Mouse (Mus musculus): ENCODE results near the gene 1700024P04Rik.
"Not testable (repeated sequence)": the region's sequence is repeated elsewhere in the genome, so short reads cannot be mapped to it uniquely, and the experiment has no call there.

1700024P04Rik gene

DNA sequence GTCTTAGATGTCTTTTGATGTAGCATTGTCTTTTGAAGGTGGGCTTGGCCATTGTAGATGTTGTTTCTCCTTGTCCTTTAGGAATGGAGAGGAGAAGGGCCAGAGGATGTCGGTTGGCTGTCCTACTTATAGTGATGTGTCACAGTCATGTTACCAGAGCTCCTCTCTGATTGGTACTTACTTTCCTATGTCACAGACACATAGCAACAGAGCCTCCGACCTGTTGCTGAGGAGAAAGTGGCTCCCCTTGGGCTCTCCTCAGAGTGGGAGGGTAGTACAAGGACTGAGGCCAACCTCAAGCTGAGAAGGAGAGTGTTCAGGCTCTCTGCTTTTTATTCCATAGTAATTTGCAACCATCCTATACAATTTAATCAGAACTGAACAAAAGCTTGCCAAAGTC, at the start of gene 1700024P04Rik:
Gene 1700024P04Rik (minus strand): TSS at position 101 of the 400 bp plus-strand sequence.
- no peak for DNase-seq (ENCODE audit: extremely low spot score)

DNA sequence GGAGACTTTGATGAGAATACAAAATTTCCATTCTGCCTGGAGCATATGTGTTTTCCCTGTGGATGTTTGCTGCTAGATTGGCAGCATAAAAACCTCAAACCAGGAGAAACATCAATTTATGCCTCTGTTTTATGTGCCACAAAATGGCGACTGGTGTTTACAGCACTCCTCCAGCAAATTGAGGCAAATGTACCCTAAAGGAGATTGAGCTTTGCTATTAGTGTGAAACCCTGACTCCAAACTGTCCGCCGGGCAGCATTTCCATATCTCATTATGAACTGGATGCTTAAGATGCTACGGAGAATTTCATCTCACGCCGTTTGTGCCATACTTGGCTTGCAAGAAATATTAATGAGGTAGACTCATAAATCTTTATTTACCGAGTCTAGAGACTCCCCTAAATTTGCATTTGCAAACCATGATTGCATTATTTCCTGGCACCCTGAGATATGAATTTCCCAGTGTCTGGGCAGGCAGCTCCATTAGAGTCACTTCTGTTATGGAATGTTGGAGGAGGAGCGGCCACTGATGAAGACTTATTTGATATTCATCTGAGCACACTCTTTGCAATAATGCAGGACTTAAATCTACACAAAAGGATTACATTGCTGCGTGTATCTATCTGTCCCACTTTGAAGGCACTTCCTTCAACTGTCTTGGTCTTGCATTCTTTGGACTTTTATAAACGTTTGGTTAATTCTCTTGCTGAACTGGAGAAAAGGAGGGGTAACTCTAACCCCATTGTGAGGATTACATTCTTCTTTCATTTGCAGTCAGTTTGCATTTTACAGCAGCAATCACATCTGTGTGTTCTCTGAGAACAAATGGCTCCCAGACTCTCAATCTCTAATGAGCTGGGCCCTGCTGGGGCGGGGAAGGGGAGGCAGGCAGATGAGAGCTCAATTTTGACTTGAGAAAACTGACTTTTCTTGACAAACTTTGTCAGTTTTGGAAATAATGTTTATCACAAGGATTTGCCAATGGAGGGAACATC, 47.2 kb upstream of the 1700024P04Rik start:
- no peak for DNase-seq (ENCODE audit: extremely low spot score)

DNA sequence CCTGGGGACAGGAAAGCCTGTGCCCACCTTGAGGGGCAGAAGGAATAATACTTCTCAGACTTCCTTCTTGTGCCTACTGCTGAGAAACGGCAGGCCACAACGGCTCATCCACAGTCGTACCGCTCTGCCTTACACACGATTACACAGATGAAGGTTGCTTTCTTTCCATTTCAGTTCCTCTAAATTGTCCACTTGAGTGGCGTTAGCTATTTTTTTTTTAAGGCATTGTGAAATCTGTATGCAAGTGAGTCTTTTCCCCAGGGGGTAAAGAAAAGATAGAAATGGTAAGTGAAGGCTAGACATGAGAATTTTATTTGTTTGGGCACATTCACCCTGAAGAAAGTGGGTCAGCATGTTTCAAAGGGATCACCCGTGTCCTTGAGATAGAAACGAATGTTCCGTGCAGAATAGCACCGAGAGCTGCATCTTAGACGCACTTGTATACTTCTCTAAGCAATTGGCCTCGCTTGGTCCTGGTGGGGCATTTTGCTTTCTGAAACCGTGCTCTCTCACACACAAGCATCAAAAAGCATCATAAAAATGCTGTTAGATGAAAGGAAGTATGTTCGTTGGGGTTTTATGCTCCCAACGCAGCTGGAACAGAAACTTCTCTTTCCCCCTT, 46.3 kb upstream of the 1700024P04Rik start:
- no peak for DNase-seq (ENCODE audit: extremely low spot score)

DNA sequence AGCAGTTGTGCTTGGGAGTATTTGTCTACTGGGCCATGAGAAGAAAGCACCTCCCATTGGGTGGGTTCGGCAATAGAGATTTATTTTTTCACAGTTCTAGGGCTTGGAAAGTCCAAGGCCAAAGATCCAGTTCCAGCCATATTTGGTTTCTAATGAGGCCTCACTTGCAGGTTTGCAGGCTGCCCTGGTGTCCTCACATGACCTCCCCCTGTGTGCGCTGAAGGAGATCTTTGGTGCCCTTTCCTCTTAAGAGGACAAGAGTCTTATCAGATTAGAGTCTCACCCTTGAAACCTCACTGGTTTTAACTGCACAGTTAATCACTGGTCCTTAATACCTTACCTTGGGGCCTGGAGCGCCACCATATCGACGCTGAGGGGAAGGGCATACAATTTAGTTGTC, 40.9 kb upstream of the 1700024P04Rik start:
- DNase-seq (ENCODE audit: extremely low spot score): no peak

DNA sequence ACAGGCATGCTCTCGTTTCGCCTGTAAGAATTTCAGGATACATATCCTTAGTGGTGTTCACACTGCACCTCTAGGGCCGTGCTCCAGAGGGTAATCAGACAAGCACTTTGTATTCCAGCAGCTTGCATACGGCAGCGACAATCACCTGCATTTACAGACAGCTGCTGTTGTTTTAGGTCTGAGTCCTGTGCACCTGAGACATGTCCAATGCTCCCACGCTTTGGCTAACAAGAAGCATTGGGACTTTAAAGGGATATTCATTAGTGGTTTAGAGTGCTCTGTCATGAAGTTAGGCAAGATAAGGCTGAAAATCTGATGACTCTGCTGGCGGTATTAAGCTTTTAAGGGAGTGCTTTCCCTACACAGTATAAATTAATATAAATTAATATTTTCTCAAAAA, 37.7 kb upstream of the 1700024P04Rik start:
- DNase-seq (ENCODE audit: extremely low spot score): no peak

DNA sequence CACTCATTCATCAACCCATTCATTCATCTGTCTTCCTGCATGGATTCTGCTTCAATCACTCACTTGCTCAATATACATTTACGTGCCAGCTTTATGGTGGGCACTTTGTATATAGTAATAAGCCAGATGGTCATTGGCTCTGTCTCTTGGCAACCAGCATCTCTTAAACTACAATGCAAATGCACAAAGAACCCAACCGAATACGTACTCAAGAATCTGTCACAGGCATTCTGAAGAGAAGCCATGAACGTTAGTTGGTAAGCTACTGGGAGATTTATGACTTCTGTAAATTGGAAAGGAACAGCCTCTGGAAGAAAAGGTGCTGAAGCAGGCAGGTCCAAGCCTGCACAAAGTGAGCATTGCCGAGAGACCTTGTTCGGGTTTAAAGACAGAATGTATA, 36.8 kb upstream of the 1700024P04Rik start:
- no peak for DNase-seq (ENCODE audit: extremely low spot score)

GRCm38 (mm10) chr13:99019831-99020669, 35.7 kb upstream of the 1700024P04Rik start:
- DNase-seq (ENCODE audit: extremely low spot score): no peak

GRCm38 (mm10) chr13:99018526-99019201, 34.3 kb upstream of the 1700024P04Rik start:
- DNase-seq (ENCODE audit: extremely low spot score): peak; percentile 31

- DNase-seq (ENCODE audit: extremely low spot score): no peak
Observed at GRCm38 (mm10) chr13:99016696-99017095, 32.3 kb upstream of the 1700024P04Rik start.

- no peak for DNase-seq (ENCODE audit: extremely low spot score)
Observed at GRCm38 (mm10) chr13:99012891-99013290, 28.5 kb upstream of the 1700024P04Rik start.

DNA sequence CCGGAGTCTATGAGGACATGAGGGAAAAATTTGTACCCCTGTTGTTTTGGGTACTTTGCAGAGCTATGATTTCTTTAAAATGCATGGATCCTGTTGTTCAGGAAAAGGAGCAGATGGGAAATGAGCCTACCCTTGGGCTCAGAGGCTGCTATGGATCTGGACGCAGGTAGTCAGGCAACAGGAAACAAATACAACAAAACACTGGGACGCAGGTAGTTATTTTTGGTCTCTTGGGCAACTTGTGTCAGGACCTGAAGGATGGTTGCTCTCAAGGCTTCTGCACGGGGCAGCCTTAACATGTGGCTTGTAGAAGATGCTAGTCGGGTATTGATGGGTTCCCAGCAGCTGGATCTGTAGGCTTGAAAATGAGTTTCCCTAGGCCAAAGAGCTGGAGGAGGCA, 23.6 kb upstream of the 1700024P04Rik start:
- DNase-seq (ENCODE audit: extremely low spot score): no peak

DNA sequence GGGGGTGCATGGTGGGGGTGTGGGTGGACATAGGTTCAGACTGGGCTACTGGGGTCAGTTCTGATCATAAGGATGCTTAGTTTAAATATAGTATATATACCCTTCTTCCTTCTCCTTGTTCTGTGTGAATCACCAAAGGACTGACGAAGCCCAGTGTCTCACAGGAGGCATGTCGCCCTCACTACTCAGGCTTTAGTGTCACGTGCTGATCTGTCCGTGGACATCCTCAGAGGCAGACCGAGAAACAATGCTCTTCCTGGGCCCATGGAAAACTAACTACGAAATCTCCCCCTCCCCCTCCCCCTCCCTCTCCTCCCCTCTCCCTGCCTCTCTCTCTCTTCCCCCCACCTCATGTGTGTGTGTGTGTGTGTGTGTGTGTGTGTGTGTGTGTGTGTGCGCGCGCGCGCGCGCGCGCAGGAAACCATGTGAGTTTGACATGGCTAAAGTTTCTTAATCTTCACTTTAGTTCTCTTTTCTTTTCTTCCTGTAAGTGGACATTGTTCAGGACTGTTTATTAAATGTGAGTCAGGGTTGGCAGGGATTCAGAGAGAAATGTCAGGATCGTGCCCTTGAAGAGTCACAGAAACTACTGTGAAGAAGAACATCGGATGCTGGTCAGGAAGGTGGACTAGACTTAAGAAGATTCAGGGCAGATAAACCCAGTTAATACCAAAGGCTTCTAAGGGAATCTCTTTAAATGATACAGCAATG, 22.2 kb upstream of the 1700024P04Rik start:
- no peak for DNase-seq (ENCODE audit: extremely low spot score)

GRCm38 (mm10) chr13:99001652-99002051, 17.3 kb upstream of the 1700024P04Rik start:
- DNase-seq (ENCODE audit: extremely low spot score): not testable (repeated sequence)

GRCm38 (mm10) chr13:98997025-98997424, 12.7 kb upstream of the 1700024P04Rik start:
- DNase-seq (ENCODE audit: extremely low spot score): no peak

GRCm38 (mm10) chr13:98977070-98977785, 7.1 kb downstream of the 1700024P04Rik start:
- no peak for DNase-seq (ENCODE audit: extremely low spot score)

DNA sequence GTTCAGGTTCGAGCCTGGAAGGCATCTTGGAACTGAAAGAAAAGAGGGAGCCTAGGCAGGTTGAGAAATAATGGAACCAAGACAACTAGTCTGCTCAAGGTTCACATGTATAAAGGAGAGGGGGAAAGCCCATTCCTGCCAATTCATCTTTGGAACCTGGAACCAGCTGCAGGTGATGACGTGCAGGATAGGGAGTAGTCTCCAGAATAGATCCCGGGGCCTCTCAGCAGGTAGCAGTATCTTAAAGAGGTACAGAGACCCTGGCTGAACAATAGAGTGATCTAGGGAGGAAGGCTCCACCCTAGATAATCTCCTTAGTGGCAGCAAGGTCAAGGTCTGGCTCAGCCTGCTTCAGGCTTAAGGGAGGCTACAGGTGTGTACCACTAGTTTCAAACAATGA, 8.3 kb downstream of the 1700024P04Rik start:
- DNase-seq (ENCODE audit: extremely low spot score): not testable (repeated sequence)

GRCm38 (mm10) chr13:98972090-98972489, 12.3 kb downstream of the 1700024P04Rik start:
- DNase-seq (ENCODE audit: extremely low spot score): no peak

- DNase-seq (ENCODE audit: extremely low spot score): no peak
Observed at GRCm38 (mm10) chr13:98971641-98972040, 12.7 kb downstream of the 1700024P04Rik start.

DNA sequence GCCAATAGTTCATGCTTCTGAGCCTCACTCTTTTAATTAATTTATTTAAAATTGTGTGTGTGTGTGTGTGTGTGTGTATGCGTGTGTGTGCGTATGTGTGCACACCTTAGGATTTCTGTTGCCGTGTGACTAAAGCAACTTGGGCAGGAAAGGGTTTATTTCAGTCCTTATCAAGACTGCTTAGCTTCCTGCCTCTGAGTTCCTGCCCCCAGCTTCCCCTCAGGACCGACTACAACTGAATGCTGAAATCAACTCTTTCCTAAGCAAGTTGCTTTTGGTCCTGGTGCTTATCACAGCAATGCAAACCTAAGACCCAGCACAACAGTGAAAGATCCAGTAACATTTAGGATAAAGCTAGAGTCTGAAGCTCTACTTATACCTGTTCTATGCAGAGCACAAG, 15.8 kb downstream of the 1700024P04Rik start:
- no peak for DNase-seq (ENCODE audit: extremely low spot score)

DNA sequence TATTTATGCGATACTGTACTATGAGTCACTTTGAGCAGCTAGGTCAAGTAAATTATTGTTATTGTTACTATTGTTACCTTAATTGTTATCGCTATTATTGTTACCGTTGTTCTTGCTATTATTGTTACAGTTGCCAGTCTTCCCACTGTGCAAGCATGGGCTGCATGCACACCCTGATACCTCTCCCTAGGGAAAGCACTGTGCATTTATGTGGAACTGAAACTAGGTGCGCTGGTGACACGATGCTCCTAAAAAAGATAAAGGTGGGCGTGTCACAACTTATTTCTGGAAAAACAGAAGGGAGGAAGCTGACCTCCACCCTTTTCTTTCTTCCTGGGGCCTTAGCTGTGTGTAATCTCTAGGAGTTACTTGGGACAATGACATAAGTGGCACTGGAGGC, 16.4 kb downstream of the 1700024P04Rik start:
- no peak for DNase-seq (ENCODE audit: extremely low spot score)

All from embryo, embryonic 9.5 days (tissue).